Mouse (Mus musculus) myocyte (in vitro differentiated cells): ENCODE results near the gene Endou.

Experiments used
- CEBPB ChIP-seq: IDR thresholded peaks from 2 replicates; pipeline ENCODE4 v1.6.1; 2011; ENCODE audit warnings: mild to moderate bottlenecking, moderate library complexity; ENCODE audit not compliant: poor library complexity, insufficient read depth, severe bottlenecking
- E2F4 ChIP-seq: IDR thresholded peaks from one replicate; pipeline ENCODE4 v1.6.1; 2011; ENCODE audit warnings: mild to moderate bottlenecking, control low read depth, moderate library complexity; ENCODE audit not compliant: insufficient read depth
- MYOG ChIP-seq, 3 experiments: IDR thresholded peaks; one replicate each; pipeline ENCODE4 v1.6.1; 2011; ENCODE audit warnings: control low read depth in 2 of 3, low read depth in 2 of 3, mild to moderate bottlenecking in 2 of 3; ENCODE audit not compliant: insufficient read length in 2 of 3, control insufficient read depth in 1 of 3, insufficient read depth in 1 of 3
- POLR2A ChIP-seq: IDR thresholded peaks from one replicate; pipeline ENCODE4 v1.6.1; 2011; ENCODE audit warnings: low read depth, mild to moderate bottlenecking, control low read depth, moderate library complexity; ENCODE audit not compliant: insufficient read length
- SRF ChIP-seq: IDR thresholded peaks from one replicate; pipeline ENCODE4 v1.6.1; 2011; ENCODE audit warnings: low read depth; ENCODE audit not compliant: control insufficient read depth, insufficient read length
- TCF12 ChIP-seq: IDR thresholded peaks from one replicate; pipeline ENCODE4 v1.6.1; 2011; ENCODE audit warnings: mild to moderate bottlenecking, control low read depth; ENCODE audit not compliant: poor library complexity, insufficient read depth, severe bottlenecking
- TCF3 ChIP-seq: IDR thresholded peaks from one replicate; pipeline ENCODE4 v1.6.1; 2011; ENCODE audit warnings: low read depth, control low read depth; ENCODE audit not compliant: insufficient read length
- USF1 ChIP-seq: IDR thresholded peaks from one replicate; pipeline ENCODE4 v1.6.1; 2011; ENCODE audit warnings: low read depth, mild to moderate bottlenecking, control low read depth, moderate library complexity

DNA sequence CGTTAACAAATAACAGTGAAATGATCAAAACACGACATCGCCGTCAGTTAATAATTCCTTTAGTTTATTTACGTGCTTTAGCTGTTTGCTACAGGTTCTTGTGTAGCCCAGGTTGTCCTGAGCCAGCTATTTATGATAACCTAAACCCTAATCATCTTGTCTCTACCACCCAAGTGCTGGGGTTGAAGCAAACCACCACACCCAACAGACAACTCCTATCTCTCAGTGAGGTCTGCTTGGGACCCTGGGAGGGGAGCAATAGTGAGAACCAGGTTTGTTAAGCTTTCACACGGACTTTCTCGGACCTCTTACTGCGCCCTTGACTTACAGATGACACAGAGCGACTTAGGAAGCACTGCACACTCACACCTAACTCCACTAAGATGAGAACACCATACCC lies 47.0 kb downstream of the Endou start:
- TF ChIP-seq USF1, result no peak
- TF ChIP-seq POLR2A, result no peak
- no peak for TF ChIP-seq E2F4
- TF ChIP-seq MYOG (IDR thresholded peaks at IDR 0.05; ENCODE audit: control insufficient read depth in 1 of 3, insufficient read depth in 1 of 3, insufficient read length in 2 of 3, low read depth in 2 of 3), result no peak
- TF ChIP-seq SRF, result no peak
- no peak for TF ChIP-seq TCF3
- no peak for TF ChIP-seq CEBPB
- no peak for TF ChIP-seq TCF12
